Mouse (Mus musculus) adrenal gland, adult 8-10 months (tissue): ENCODE results near the gene Gm49388. TPM values are rescaled to one million over a fixed set of nuclear protein-coding genes. Genes with fewer than 3 reads are reported as not detected.
"Not testable (repeated sequence)": the region's sequence is repeated elsewhere in the genome, so short reads cannot be mapped to it uniquely, and the experiment has no call there.

Experiments used
- DNase-seq: peaks from one replicate; pipeline ENCODE4 v3.0.0; 2022
- total RNA-seq, 4 experiments: library from RNA; stranded (reverse); gene quantifications; 2 replicates each; pipeline ENCODE4 v1.2.4; 2022

The Gm49388 gene
- total RNA-seq, 4 experiments from 2014 or later, result 4.2 to 8.9 (median 5.8) TPM

DNA sequence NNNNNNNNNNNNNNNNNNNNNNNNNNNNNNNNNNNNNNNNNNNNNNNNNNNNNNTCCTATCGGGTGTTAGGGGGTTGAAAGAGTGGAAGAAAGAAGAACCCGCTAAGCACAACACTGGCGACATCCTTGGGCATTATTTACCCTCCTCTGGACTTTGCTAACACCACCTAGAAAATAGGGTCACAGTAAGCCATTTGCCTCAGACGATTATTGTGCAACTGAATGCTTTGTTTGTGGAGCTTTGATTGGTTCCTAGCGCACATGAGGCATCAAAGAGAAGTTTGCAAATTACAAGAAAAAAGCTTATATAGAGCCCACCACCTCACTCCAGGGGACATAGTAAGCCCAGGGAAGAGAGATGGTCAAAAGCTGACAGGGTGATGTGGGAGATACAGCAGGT is 23.4 kb downstream of the Gm49388 start:
- DNase-seq, result no peak

DNA sequence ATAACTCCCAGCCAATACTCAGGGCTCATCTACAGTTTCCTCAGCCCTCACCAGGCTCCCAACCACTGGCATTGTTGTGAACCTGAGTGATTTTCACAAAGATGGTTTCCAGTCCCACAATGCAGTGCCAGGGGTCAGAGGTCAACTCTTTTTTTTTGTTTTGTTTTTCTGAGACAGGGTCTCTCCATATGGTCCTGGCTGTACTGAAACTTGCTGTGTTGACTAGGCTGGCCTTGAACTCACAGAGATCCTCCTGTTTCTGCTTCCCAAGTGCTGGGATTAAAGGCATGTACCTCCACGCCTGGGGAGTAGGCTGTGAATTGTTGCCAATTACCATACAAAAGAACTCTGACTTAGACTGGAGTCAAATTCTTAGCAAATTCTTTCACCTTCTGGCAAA is 24.4 kb downstream of the Gm49388 start:
- no peak for DNase-seq

GRCm38 (mm10) chr7:127810650-127811049 is 25.2 kb downstream of the Gm49388 start:
- DNase-seq, result no peak

GRCm38 (mm10) chr7:127811240-127811639 is 25.8 kb downstream of the Gm49388 start:
- no peak for DNase-seq

DNA sequence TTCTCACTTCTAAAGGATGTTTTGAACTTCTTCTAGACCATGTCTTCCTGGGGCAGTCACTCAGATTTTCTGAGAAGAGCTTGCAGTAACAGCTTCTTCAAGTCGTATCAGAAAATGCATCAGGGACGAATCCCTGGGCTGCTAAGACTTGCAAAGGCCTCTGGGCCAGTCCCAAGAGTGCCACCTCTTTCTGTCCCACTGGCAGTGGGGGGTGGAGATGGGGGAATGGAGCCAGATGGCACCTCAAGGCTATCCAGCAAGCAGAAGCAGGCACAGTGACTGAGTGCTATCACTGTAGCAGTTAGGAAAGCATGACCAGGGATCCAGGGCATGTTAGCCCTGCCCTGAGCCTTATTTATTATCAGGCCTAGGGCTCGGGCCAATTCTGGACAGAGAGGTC is 26.9 kb downstream of the Gm49388 start:
- DNase-seq, result peak; percentile 62

DNA sequence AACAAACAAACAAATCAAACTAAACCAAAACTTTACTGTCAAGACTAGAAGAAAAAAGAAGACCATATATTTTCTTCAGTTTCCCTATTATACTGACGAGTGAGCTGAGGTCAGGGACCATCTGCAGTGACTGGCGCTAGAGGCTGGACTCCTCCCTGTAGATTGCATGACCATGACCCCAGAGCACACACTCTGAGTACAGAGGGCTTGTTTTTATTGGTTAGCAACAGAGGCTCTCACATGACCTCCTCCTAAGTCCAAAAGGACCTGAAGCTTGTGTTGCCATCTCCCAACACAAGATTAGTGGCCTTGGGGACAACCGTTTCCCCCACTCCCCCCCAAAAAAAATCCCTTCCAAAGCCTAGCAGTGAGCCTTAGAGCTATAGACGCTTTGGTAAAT is 28.4 kb downstream of the Gm49388 start:
- DNase-seq, result no peak

DNA sequence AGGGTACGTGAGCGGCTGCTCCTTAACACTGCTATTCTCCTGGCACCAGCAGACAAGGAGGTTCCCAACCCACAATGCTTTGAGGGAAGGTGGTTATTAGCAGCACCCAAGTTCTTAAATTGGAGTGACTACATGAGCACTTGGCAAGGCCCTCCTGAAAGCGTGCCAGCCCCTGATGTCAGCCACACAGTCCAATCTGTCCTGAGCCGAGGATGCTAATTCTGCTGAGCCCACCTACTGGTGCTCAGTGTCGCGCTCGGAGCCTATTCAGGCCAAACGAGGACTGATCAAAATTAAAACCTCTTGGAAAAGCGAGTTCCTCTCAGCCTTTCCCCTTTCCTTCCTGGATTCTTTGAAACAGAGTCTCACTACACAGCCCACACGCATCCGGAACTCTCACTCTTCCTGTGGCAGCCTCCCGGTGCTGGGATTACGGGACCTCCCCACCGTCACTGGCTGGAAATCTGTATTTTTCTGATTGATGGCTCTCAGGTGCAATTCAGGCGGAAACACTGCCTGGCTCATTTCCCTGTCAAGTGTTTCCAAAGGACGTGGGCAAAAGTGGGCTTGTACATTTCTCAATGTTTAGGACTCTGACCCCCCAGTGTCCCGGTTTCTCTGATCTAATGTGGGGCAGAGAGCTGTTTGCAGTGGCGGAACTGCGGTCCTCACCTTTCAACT is 29.0 kb downstream of the Gm49388 start:
- peak; percentile 47 for DNase-seq

- no peak for DNase-seq
These were observed 29.8 kb downstream of the Gm49388 start for GRCm38 (mm10) chr7:127815116-127815665.

GRCm38 (mm10) chr7:127815954-127816821 is 30.8 kb downstream of the Gm49388 start:
- peak; percentile 41 for DNase-seq

GRCm38 (mm10) chr7:127817053-127817452 is 31.6 kb downstream of the Gm49388 start:
- DNase-seq, result no peak

DNA sequence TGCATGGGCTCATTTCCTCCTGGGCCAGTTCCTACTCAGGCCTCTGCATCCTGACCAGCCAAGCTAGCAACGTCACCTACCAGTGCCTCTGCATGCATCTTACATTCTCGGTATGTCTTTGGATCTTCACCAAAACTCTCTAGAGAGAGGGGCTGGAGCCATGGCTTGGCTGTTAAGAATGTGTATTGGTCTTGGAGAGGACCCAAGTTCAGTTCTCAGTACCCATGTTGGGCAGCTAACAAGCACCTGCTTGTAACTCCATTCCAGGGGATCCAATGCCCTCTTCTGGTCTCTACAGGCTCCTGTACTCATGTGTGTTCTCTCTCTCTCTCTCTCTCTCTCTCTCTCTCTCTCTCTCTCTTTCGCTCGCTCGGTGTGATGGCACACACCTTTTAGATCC is 32.4 kb downstream of the Gm49388 start:
- no peak for DNase-seq

GRCm38 (mm10) chr7:127820836-127821509 is 35.6 kb downstream of the Gm49388 start:
- DNase-seq, result no peak

DNA sequence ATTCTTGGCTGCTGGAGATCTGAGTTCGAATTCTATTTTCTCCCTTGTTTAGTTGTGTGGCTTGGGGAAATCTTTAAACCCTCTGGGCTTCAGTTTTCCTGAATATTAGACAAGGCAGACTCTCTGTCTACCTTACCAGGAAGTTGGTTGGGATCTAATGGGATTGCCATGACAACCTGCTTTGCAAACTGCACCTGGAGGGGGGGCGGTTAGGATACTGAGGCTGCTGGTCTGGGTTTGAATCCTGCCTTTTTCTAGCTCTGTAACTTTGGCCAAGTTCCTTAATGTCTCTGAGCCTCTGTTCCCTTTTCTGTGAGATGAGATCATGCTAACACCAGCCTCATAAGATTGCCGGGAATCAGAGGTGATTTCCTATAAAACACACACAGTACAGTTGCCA is 37.1 kb downstream of the Gm49388 start:
- no peak for DNase-seq

GRCm38 (mm10) chr7:127823236-127824171 is 38.1 kb downstream of the Gm49388 start:
- no peak for DNase-seq

GRCm38 (mm10) chr7:127824176-127824871 is 38.9 kb downstream of the Gm49388 start, which contains the start of the genes Stx4a and Stx1b:
Gene Stx4a, plus strand, starts transcription at chr7:127824294.
Gene Stx1b, minus strand, starts transcription at chr7:127824549.
- no peak for DNase-seq

DNA sequence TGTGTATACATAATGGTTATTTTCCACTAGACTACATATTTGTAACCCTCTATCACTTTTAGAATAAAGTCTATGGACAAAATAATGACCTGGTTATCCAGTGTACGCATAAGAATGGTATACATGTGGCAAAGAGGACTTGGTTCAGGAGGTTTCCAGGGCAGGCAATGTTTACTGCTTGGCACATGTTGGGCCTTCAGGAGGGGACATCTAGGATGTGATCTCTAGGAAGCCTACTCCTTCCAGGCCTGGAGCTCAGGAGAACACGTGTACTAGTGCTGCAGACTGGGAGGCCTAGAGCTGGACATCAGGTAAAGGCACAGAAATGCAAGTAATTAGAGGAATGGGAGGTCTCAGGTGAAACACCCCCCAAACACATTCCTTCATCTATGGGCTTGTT is 50.1 kb downstream of the Gm49388 start:
- no peak for DNase-seq

DNA sequence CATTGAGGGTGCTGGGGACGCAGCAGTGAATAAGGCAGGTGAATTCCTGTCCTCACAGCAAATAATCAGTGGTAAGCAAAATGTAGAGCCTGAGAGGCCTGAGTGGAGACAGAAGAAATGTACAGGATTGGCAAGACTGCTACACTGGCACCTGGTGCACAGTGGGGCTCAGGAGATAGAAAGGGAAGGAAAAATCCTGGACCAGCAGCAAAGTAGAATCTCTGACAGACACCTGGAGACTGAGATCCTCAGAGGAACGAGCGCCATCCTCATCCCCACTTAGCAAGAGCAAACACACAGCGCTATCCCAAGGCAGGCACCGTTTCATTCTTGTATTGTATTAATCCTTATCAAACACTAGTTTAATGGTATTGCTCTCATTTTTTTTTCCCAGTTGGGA is 52.1 kb downstream of the Gm49388 start:
- no peak for DNase-seq

- not testable (repeated sequence) for DNase-seq
These were observed 52.5 kb downstream of the Gm49388 start for GRCm38 (mm10) chr7:127837878-127838277.

DNA sequence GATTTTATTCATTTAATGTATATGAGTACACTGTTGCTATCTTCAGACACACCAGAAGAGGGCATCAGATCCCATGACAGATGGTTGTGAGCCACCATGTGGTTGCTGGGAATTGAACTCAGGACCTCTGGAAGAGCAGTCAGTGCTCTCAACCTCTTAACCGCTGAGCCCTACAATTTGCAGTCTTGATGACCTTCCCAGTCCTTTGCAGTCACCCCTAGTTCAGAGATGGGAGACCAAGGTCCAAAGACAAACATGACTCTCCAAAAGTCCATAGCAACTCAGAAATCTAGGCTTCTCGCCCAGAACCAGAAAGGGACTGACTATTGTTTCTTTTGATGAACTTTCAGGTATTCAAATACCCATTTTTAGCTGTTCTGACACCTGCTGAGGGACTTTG is 54.6 kb downstream of the Gm49388 start:
- DNase-seq, result not testable (repeated sequence)

- peak; percentile 52 for DNase-seq
These were observed 55.5 kb downstream of the Gm49388 start for GRCm38 (mm10) chr7:127840886-127841285.
